Mouse (Mus musculus) ES-E14 (cell line): ENCODE data around the gene Psmd14. TPM values are rescaled to one million over a fixed set of nuclear protein-coding genes. Genes with fewer than 3 reads are reported as not detected.

Experiments
- DNase-seq: peaks from one replicate; pipeline ENCODE4 v3.0.0-alpha.2; 2013; ENCODE audit warnings: low read depth, low spot score
- H3K27ac ChIP-seq: 2 replicates; pipeline ENCODE4 v1.5.1; 2012; ENCODE audit warnings: low read depth, mild to moderate bottlenecking, low read length, moderate library complexity, mixed read lengths; ENCODE audit not compliant: poor library complexity, insufficient read depth, severe bottlenecking
- H3K36me3 ChIP-seq: 2 replicates; pipeline ENCODE4 v1.6.1; 2012; ENCODE audit warnings: mild to moderate bottlenecking, low read length, moderate library complexity, mixed read lengths; ENCODE audit not compliant: control insufficient read depth, poor library complexity, insufficient read depth, severe bottlenecking
- H3K4me1 ChIP-seq, 2 experiments: fragments of 150-350 bp in 1 of 2; sonication (generic) in 1 of 2; 2 replicates each; pipeline ENCODE4 v1.6.1; 2012; ENCODE audit warnings: low read length in 2 of 2, mild to moderate bottlenecking in 1 of 2, mixed read lengths in 1 of 2; ENCODE audit not compliant: control insufficient read depth in 2 of 2, insufficient read depth in 2 of 2, poor library complexity in 1 of 2
- H3K4me3 ChIP-seq, 2 experiments: fragments of 150-350 bp in 1 of 2; sonication (generic) in 1 of 2; 2 replicates each; pipeline ENCODE4 v1.5.1; 2012; ENCODE audit warnings: low read length in 2 of 2, low read depth in 1 of 2, mild to moderate bottlenecking in 1 of 2, mixed read lengths in 1 of 2; ENCODE audit not compliant: insufficient read depth in 1 of 2, poor library complexity in 1 of 2, severe bottlenecking in 1 of 2
- H3K9ac ChIP-seq: 2 replicates; pipeline ENCODE4 v1.6.1; 2012; ENCODE audit warnings: low read depth, mild to moderate bottlenecking, low read length, mixed read lengths; ENCODE audit not compliant: poor library complexity, insufficient read depth, severe bottlenecking
- H3K9me3 ChIP-seq: fragments of 150-350 bp; sonication (generic); 2 replicates; pipeline ENCODE4 v1.6.1; 2012; ENCODE audit warnings: low read depth, mild to moderate bottlenecking, low read length; ENCODE audit not compliant: control insufficient read depth, insufficient read depth
- CHD2 ChIP-seq: IDR thresholded peaks from 2 replicates; pipeline ENCODE4 v1.6.1; 2014; ENCODE audit warnings: mild to moderate bottlenecking, low read depth, low read length, inconsistent platforms
- ZC3H11A ChIP-seq: IDR thresholded peaks from 2 replicates; pipeline ENCODE4 v1.6.1; 2012; ENCODE audit warnings: low read depth, mild to moderate bottlenecking, inconsistent platforms, low read length, borderline replicate concordance
- in situ Hi-C, 2 experiments: fragments of 600-800 bp; cut with MboI; formaldehyde crosslinking; loops; one replicate each; pipeline ENCODE4 v1.15.1; 2025; ENCODE audit warnings: low sequenced_read_pairs in 2 of 2, inconsistent platforms in 1 of 2; ENCODE audit not compliant: unreplicated experiment in 2 of 2
- total RNA-seq: library from RNA; depleted of rRNA; stranded (reverse); fragments of 300-350 nt; gene quantifications from 2 replicates; pipeline ENCODE4 v1.2.3, GENCODE M21; 2012; rRNA removed

Gene Psmd14
- total RNA-seq, 1 experiment, result 164 TPM

DNA sequence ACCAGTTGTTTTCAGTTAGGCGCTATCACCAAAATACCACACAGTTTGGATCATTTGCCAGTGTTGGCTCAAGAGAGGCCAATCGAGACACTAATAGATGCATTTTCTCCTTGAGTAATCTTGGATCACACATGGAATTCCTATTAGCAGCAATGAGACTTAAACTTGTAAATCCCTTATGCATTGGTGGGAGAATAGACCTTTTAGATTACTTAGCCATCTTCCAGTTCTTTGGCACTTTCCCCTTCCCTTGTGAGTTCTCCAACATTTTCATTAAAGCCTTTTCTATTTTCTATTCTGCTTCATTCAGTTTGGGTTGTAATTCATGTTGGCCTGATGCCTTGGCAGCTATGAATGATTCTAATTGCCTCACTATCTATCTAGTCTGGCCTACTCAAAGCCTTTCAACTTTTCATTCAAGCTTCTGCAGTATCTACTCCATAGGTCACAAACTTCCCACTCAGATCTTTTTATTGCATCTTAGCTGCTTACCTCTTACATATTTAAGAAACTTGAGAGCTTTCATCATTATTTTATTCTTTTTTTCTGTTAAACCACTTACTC lies 125.8 kb downstream of the Psmd14 start:
- in situ Hi-C loops, result no loop called here
- H3K36me3 ChIP-seq, result no peaks in the 10 kb centered on the region
- no peak for DNase-seq
- H3K4me1 ChIP-seq, result no peaks in the 10 kb centered on the region
- no peak overlapping the region for H3K9ac ChIP-seq
- no peak overlapping the region for H3K27ac ChIP-seq
- TF ChIP-seq ZC3H11A (no peak), CHD2 (no peak)
- no peaks in the 10 kb centered on the region for H3K9me3 ChIP-seq
- H3K4me3 ChIP-seq, result no peak overlapping the region

Other genes with a start within 250 kb of the Psmd14 start
- 3.8 and 7.8 TPM in 2 replicates for gene Tank, start 133.1 kb upstream of the Psmd14 start, total RNA-seq
- gene Tbr1, start 91.2 kb downstream of the Psmd14 start, total RNA-seq, result 0.79 and 0.80 TPM in 2 replicates